Mouse (Mus musculus) brain, embryonic 14.5 days (tissue): ENCODE measurements at regions not wholly inside any gene's neighbourhood (a gene's known extent, or its start where the extent isn't known, plus 50 kb on each side); places are given as distances from the start of the nearest gene placed in this dataset.

Source experiments
- CTCF ChIP-seq: fragments of 200-500 bp; IDR thresholded peaks from 2 replicates; pipeline ENCODE4 v1.5.1; 2012; ENCODE audit warnings: inconsistent platforms, mild to moderate bottlenecking, moderate library complexity, borderline replicate concordance; ENCODE audit not compliant: insufficient read depth, insufficient read length; ENCODE audit errors: extremely low read depth
- POLR2A ChIP-seq: fragments of 200-500 bp; IDR thresholded peaks from 2 replicates; pipeline ENCODE4 v1.6.1; 2012; ENCODE audit warnings: mild to moderate bottlenecking, inconsistent platforms, borderline replicate concordance; ENCODE audit not compliant: poor library complexity, insufficient read depth, insufficient read length, severe bottlenecking; ENCODE audit errors: extremely low read depth

GRCm38 (mm10) chr12:6601111-6601510, 1225.6 kb upstream of the Klhl29 start:
- TF ChIP-seq CTCF, result no peak
- no peak for TF ChIP-seq POLR2A
